Comparison of ENCODE assay signal across 8 mouse cellular contexts in genomic region chr10:85101841-85102240, GRCm38 (mm10). TPM values are rescaled to one million over a fixed set of nuclear protein-coding genes. Genes with fewer than 3 reads are reported as not detected.
DNase-seq lines count a peak whose midpoint lies in the region; ATAC-seq and TF ChIP-seq lines count a peak whose summit lies in the region.

No protein-coding gene starts in this region.

- TF ChIP-seq CTCF in heart, adult 2 months (IDR thresholded peaks at IDR 0.05), result no peak

- H3K79me2 ChIP-seq in heart, adult 2 months (replicated peaks; ENCODE audit: control insufficient read depth, insufficient read depth, low read length), result no peaks in the 10 kb centered on the region; the same call in 1 of the 2 replicates

- 5% methylated on average over 10 of the region's 10 CpGs for WGBS in heart, adult 2 months
- 2% methylated on average over 10 of the region's 10 CpGs for WGBS in embryonic facial prominence, embryonic 10.5 days
- under 1% methylated on average over 10 of the region's 10 CpGs for WGBS in hindbrain, embryonic 12.5 days
- 3% methylated on average over 10 of the region's 10 CpGs for WGBS in liver, embryonic 12.5 days (ENCODE audit: insufficient replicate concordance)
- WGBS in neural tube, embryonic 12.5 days, result 2% methylated on average over 10 of the region's 10 CpGs

- peaks cover 2% of the 10 kb centered on the region for H3K4me1 ChIP-seq in heart, adult 2 months (ENCODE audit: control insufficient read depth, insufficient read depth, low read length)
- H3K4me1 ChIP-seq in embryonic facial prominence, embryonic 10.5 days, result peaks cover 25% of the 10 kb centered on the region
- H3K4me1 ChIP-seq in hindbrain, embryonic 12.5 days, result peaks cover 11% of the 10 kb centered on the region; the same call in 1 of the 2 replicates
- H3K4me1 ChIP-seq in liver, embryonic 12.5 days, result peaks cover 19% of the 10 kb centered on the region
- peaks cover 11% of the 10 kb centered on the region for H3K4me1 ChIP-seq in neural tube, embryonic 12.5 days

- no peaks in the 10 kb centered on the region for H3K27me3 ChIP-seq in heart, adult 2 months (ENCODE audit: control insufficient read depth, insufficient read depth, low read length)
- H3K27me3 ChIP-seq in embryonic facial prominence, embryonic 10.5 days (replicated peaks; ENCODE audit: low read depth, poor library complexity, severe bottlenecking), result no peaks in the 10 kb centered on the region
- H3K27me3 ChIP-seq in hindbrain, embryonic 12.5 days, result no peaks in the 10 kb centered on the region
- H3K27me3 ChIP-seq in liver, embryonic 12.5 days (replicated peaks), result no peaks in the 10 kb centered on the region
- no peaks in the 10 kb centered on the region for H3K27me3 ChIP-seq in neural tube, embryonic 12.5 days (replicated peaks)

- H3K9me3 ChIP-seq in embryonic facial prominence, embryonic 10.5 days, result no peaks in the 10 kb centered on the region
- H3K9me3 ChIP-seq in hindbrain, embryonic 12.5 days (replicated peaks), result no peaks in the 10 kb centered on the region
- no peaks in the 10 kb centered on the region for H3K9me3 ChIP-seq in liver, embryonic 12.5 days (replicated peaks)
- no peaks in the 10 kb centered on the region for H3K9me3 ChIP-seq in neural tube, embryonic 12.5 days

- no peaks in the 10 kb centered on the region; the same call in 1 of the 2 replicates for H3K36me3 ChIP-seq in heart, adult 2 months (ENCODE audit: control insufficient read depth, insufficient read depth, low read length)
- H3K36me3 ChIP-seq in embryonic facial prominence, embryonic 10.5 days (replicated peaks), result no peaks in the 10 kb centered on the region
- H3K36me3 ChIP-seq in hindbrain, embryonic 12.5 days, result no peaks in the 10 kb centered on the region
- no peaks in the 10 kb centered on the region for H3K36me3 ChIP-seq in liver, embryonic 12.5 days
- H3K36me3 ChIP-seq in neural tube, embryonic 12.5 days, result no peaks in the 10 kb centered on the region

- peak; percentile 38 for ATAC-seq in hindbrain, embryonic 12.5 days (ENCODE audit: low FRiP score)
- peak; percentile 46 for ATAC-seq in liver, embryonic 12.5 days
- peak; percentile 27; the same call in 1 of the 2 replicates for ATAC-seq in neural tube, embryonic 12.5 days (ENCODE audit: low FRiP score, low read depth)

- intact Hi-C loops in heart, adult 2 months (cut with DNase I), result loop anchor here (2.0 to 5.0 kb wide), 2 partner anchors 85 to 185 kb away; partner anchors contain the start of genes Cry1 and Ric8b

- TF ChIP-seq EP300 in heart, adult 2 months (IDR thresholded peaks at IDR 0.05; ENCODE audit: insufficient read depth, low read depth, low read length), result no peak

- peak overlapping the region; percentile 94 for H3K4me2 ChIP-seq in hindbrain, embryonic 12.5 days (replicated peaks)
- peak overlapping the region; percentile 99 for H3K4me2 ChIP-seq in liver, embryonic 12.5 days
- peak overlapping the region; percentile 86 for H3K4me2 ChIP-seq in neural tube, embryonic 12.5 days (replicated peaks)

- no peak for TF ChIP-seq POLR2A in heart, adult 2 months (IDR thresholded peaks at IDR 0.05; ENCODE audit: insufficient read depth, low read depth, low read length)

- peak overlapping the region; percentile 91 for H3K4me3 ChIP-seq in heart, adult 2 months
- H3K4me3 ChIP-seq in embryonic facial prominence, embryonic 10.5 days, result peak overlapping the region; percentile 99
- H3K4me3 ChIP-seq in hindbrain, embryonic 12.5 days, result peak overlapping the region; percentile 94
- peak overlapping the region; percentile 92 for H3K4me3 ChIP-seq in liver, embryonic 12.5 days
- H3K4me3 ChIP-seq in neural tube, embryonic 12.5 days, result peak overlapping the region; percentile 94

- peak overlapping the region; percentile 87 for H3K27ac ChIP-seq in heart, adult 2 months
- H3K27ac ChIP-seq in embryonic facial prominence, embryonic 10.5 days (replicated peaks), result peak overlapping the region; percentile 96
- H3K27ac ChIP-seq in hindbrain, embryonic 12.5 days, result peak overlapping the region; percentile 87
- peak overlapping the region; percentile 91 for H3K27ac ChIP-seq in liver, embryonic 12.5 days
- H3K27ac ChIP-seq in neural tube, embryonic 12.5 days, result peak overlapping the region; percentile 68; the same call in 1 of the 2 replicates

- DNase-seq in heart, adult 2 months, result no peak
- no peak for DNase-seq in heart, adult 11 months
- DNase-seq in ES-CJ7 (ENCODE audit: low read depth, low spot score), result peak; percentile 52
- no peak for DNase-seq in embryonic facial prominence, embryonic 10.5 days (ENCODE audit: low spot score)
- no peak for DNase-seq in layer of hippocampus, adult 9-10 months (ENCODE audit: low spot score)

- H3K9ac ChIP-seq in heart, adult 2 months (ENCODE audit: low read depth, low read length), result peak overlapping the region; percentile 86
- H3K9ac ChIP-seq in hindbrain, embryonic 12.5 days, result peak overlapping the region; percentile 93
- peak overlapping the region; percentile 96 for H3K9ac ChIP-seq in liver, embryonic 12.5 days
- peak overlapping the region; percentile 91 for H3K9ac ChIP-seq in neural tube, embryonic 12.5 days

RNA-seq across cellular contexts. Expression of gene Fhl4, which starts 0.5 kb away (rescaled TPM):
- under 1 TPM; 0.27 to 0.39 TPM for total RNA-seq in heart, adult 2 months (2021)
- 0.84 and 1.3 TPM in 2 replicates for polyA plus RNA-seq in heart, adult 2 months (2012; rRNA removed)
- 0.70 and 0.96 TPM in 2 replicates for polyA plus RNA-seq in embryonic facial prominence, embryonic 10.5 days (2016; fragmentation: Nextera tagmentation; extraction: Ambion mirVana)
- polyA plus RNA-seq in hindbrain, embryonic 12.5 days (2016; fragmentation: Nextera tagmentation; extraction: Ambion mirVana), result 1.2 and 1.9 TPM in 2 replicates
- polyA plus RNA-seq in liver, embryonic 12.5 days (2016; fragmentation: Nextera tagmentation; extraction: Ambion mirVana), result 0.38 and 0.67 TPM in 2 replicates
- 1.3 and 1.8 TPM in 2 replicates for polyA plus RNA-seq in neural tube, embryonic 12.5 days (2016; fragmentation: Nextera tagmentation; extraction: Ambion mirVana)

RNA-seq across cellular contexts. Expression of gene Tmem263, which starts 0.6 kb away (rescaled TPM):
- 10 to 100 TPM; 13.5 to 16.8 TPM for total RNA-seq in heart, adult 2 months (2021)
- polyA plus RNA-seq in heart, adult 2 months (2012; rRNA removed), result 3.9 and 7.3 TPM in 2 replicates
- 54.0 and 60.2 TPM in 2 replicates for polyA plus RNA-seq in embryonic facial prominence, embryonic 10.5 days (2016; fragmentation: Nextera tagmentation; extraction: Ambion mirVana)
- polyA plus RNA-seq in hindbrain, embryonic 12.5 days (2016; fragmentation: Nextera tagmentation; extraction: Ambion mirVana), result 75.0 and 87.3 TPM in 2 replicates
- polyA plus RNA-seq in liver, embryonic 12.5 days (2016; fragmentation: Nextera tagmentation; extraction: Ambion mirVana), result 24.7 and 25.0 TPM in 2 replicates
- 62.0 and 62.8 TPM in 2 replicates for polyA plus RNA-seq in neural tube, embryonic 12.5 days (2016; fragmentation: Nextera tagmentation; extraction: Ambion mirVana)

RNA-seq across cellular contexts. Expression of gene Mterf2, which starts 26.0 kb away (rescaled TPM):
- 10 to 100 TPM; 18.3 to 23.3 TPM for total RNA-seq in heart, adult 2 months (2021)
- 12.9 and 29.9 TPM in 2 replicates for polyA plus RNA-seq in heart, adult 2 months (2012; rRNA removed)
- 27.4 and 27.8 TPM in 2 replicates for polyA plus RNA-seq in embryonic facial prominence, embryonic 10.5 days (2016; fragmentation: Nextera tagmentation; extraction: Ambion mirVana)
- polyA plus RNA-seq in hindbrain, embryonic 12.5 days (2016; fragmentation: Nextera tagmentation; extraction: Ambion mirVana), result 30.8 and 34.6 TPM in 2 replicates
- 6.9 and 7.0 TPM in 2 replicates for polyA plus RNA-seq in liver, embryonic 12.5 days (2016; fragmentation: Nextera tagmentation; extraction: Ambion mirVana)
- polyA plus RNA-seq in neural tube, embryonic 12.5 days (2016; fragmentation: Nextera tagmentation; extraction: Ambion mirVana), result 32.2 and 35.3 TPM in 2 replicates
